Mouse (Mus musculus) liver, postnatal 0 days (tissue): ENCODE data around the gene Serinc1.

ENCODE experiments used
- CTCF ChIP-seq: sonication (generic); IDR thresholded peaks from 2 replicates; pipeline ENCODE4 v1.5.1; 2016; ENCODE audit warnings: antibody characterized with exemption, low read depth
- EP300 ChIP-seq: IDR thresholded peaks from 2 replicates; pipeline ENCODE4 v1.6.1; 2016; ENCODE audit warnings: antibody characterized with exemption, low read depth, mild to moderate bottlenecking

GRCm38 (mm10) chr10:57566221-57566620 lies 33.9 kb upstream of the Serinc1 start:
- TF ChIP-seq EP300 (no peak), CTCF (no peak)
